ENCODE assay signal across 10 mouse cellular contexts in the genomic region with DNA sequence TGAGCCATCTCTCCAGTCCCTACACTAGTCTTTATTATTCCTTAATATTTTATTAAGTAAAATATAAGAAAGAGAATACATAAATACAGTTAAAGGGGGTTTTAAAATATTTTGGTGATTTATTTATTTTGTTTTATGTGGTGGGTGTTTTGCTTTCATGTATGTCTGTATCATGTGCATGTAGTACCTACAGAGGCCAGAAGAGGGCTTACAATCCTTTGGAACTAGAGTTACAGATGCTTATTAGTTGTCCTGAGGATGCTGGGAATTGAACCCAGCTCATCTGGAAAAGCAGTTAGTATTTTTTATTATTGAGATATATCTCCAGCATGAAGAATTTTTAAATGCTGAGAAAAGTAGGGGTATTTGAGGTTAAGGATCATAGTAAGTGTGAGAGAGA. TPM values are rescaled to one million over a fixed set of nuclear protein-coding genes. Genes with fewer than 3 reads are reported as not detected.
DNase-seq lines count a peak whose midpoint lies in the region; ATAC-seq lines count a peak whose summit lies in the region.
"Had no signal": no experiment of that assay in that cellular context is flagged by ENCODE, and none has a peak within 500 bp of the region (broad histone marks: within the 10 kb centered on the region; RNA-seq: fewer than 3 reads in every experiment).

No protein-coding gene starts in this region.

- intact Hi-C loops in left cerebral cortex, postnatal 36 days (cut with DNase I): no loop called here

- DNase-seq in hindbrain, embryonic 11.5 days (ENCODE audit: low spot score): peak; percentile 28
- no peak for DNase-seq in hindbrain, embryonic 10.5 days (ENCODE audit: low spot score)
- peak; percentile 45 for DNase-seq in 416B (ENCODE audit: low read depth)
- DNase-seq in ES-CJ7 (ENCODE audit: low read depth, low spot score): peak; percentile 69
- peak; percentile 67 for DNase-seq in induced T-regulatory cell, adult 2 months (ENCODE audit: low read depth)
- no peak for DNase-seq in testis, postnatal 10 days (ENCODE audit: low spot score)
- DNase-seq in layer of hippocampus, adult 8-10 months (ENCODE audit: low spot score in 2 of 2): no peak
- DNase-seq in left cerebral cortex, postnatal 36 days (ENCODE audit: low spot score in 2 of 2): no peak

- no peak overlapping the region for H3K27ac ChIP-seq in hindbrain, embryonic 11.5 days (ENCODE audit: low read depth, low read length)
- H3K27ac ChIP-seq in hindbrain, embryonic 10.5 days: no peak overlapping the region
- H3K27ac ChIP-seq: heart, embryonic 15.5 days had no signal

- H3K4me1 ChIP-seq in hindbrain, embryonic 11.5 days (replicated peaks; ENCODE audit: control insufficient read depth, insufficient read depth, low read length): no peaks in the 10 kb centered on the region
- no peaks in the 10 kb centered on the region for H3K4me1 ChIP-seq in hindbrain, embryonic 10.5 days (replicated peaks)
- H3K4me1 ChIP-seq: heart, embryonic 15.5 days had no signal

- H3K36me3 ChIP-seq in hindbrain, embryonic 11.5 days (ENCODE audit: control insufficient read depth, insufficient read depth, low read length): no peaks in the 10 kb centered on the region
- peaks cover 7% of the 10 kb centered on the region; the same call in 1 of the 2 replicates for H3K36me3 ChIP-seq in hindbrain, embryonic 10.5 days
- H3K36me3 ChIP-seq: heart, embryonic 15.5 days had no signal

- H3K9me3 ChIP-seq in hindbrain, embryonic 11.5 days (ENCODE audit: control insufficient read depth, low read length): no peaks in the 10 kb centered on the region
- no peaks in the 10 kb centered on the region for H3K9me3 ChIP-seq in hindbrain, embryonic 10.5 days
- H3K9me3 ChIP-seq: heart, embryonic 15.5 days; megakaryocyte, embryonic 14.5 days had no signal

- H3K4me2 ChIP-seq in hindbrain, embryonic 11.5 days (replicated peaks; ENCODE audit: low read depth, low read length): no peak overlapping the region
- H3K4me2 ChIP-seq: heart, embryonic 15.5 days had no signal

- no peaks in the 10 kb centered on the region for H3K27me3 ChIP-seq in hindbrain, embryonic 11.5 days (ENCODE audit: control insufficient read depth, insufficient read depth, low read length)
- no peaks in the 10 kb centered on the region for H3K27me3 ChIP-seq in hindbrain, embryonic 10.5 days (ENCODE audit: insufficient read depth, poor library complexity, severe bottlenecking)
- H3K27me3 ChIP-seq: heart, embryonic 15.5 days; megakaryocyte, embryonic 14.5 days had no signal

- ATAC-seq in hindbrain, embryonic 11.5 days (ENCODE audit: low FRiP score): no peak

- no peak overlapping the region for H3K9ac ChIP-seq in hindbrain, embryonic 11.5 days (ENCODE audit: low read depth, low read length)
- H3K9ac ChIP-seq: heart, embryonic 15.5 days had no signal

- H3K4me3 ChIP-seq in hindbrain, embryonic 11.5 days (ENCODE audit: low read depth, low read length): no peak overlapping the region
- no peak overlapping the region for H3K4me3 ChIP-seq in hindbrain, embryonic 10.5 days
- H3K4me3 ChIP-seq: heart, embryonic 15.5 days; megakaryocyte, embryonic 14.5 days had no signal

RNA-seq across cellular contexts. Expression of a gene that starts 37.6 kb away (rescaled TPM):
- polyA plus RNA-seq in hindbrain, embryonic 11.5 days (2014; fragmentation: Nextera tagmentation; extraction: Ambion mirVana): 36.0 and 37.6 TPM in 2 replicates
- polyA plus RNA-seq in hindbrain, embryonic 10.5 days (2016; fragmentation: Nextera tagmentation; extraction: Ambion mirVana): 36.0 and 36.7 TPM in 2 replicates
- 100 to 1,000 TPM; 109 to 123 (median 113) TPM for total RNA-seq in layer of hippocampus, adult 8-10 months (2022)
- 100 to 1,000 TPM; 120 TPM for total RNA-seq in left cerebral cortex, postnatal 36 days (2021)

Comparison
In these comparisons a context has a peak if more than half of its experiments do, and no peak if none do; other contexts are left out.
1. DNase-seq: peak in hindbrain, embryonic 11.5 days (single experiment), 416B (single experiment), ES-CJ7 (single experiment) and induced T-regulatory cell, adult 2 months (single experiment); none in hindbrain, embryonic 10.5 days (single experiment), testis, postnatal 10 days (single experiment), layer of hippocampus, adult 8-10 months (0 of 2) and left cerebral cortex, postnatal 36 days (0 of 2).